Mouse (Mus musculus): Measurements from ENCODE around the gene Cog5. TPM values are rescaled to one million over a fixed set of nuclear protein-coding genes. Genes with fewer than 3 reads are reported as not detected.

Gene Cog5
- total RNA-seq, 2 experiments from 2014 or later: 29.2 to 31.7 TPM

GRCm38 (mm10) chr12:31920464-31921405, 266.1 kb downstream of the Cog5 start:
- Histone ChIP-seq H3K27ac (no peak overlapping the region), H3K4me3 (no peak overlapping the region)
- intact Hi-C loops (cut with DNase I): loop anchor here (10.0 kb wide), 2 partner anchors 286 to 546 kb away; partner anchors contain the start of gene Bcap29
- no peak for DNase-seq
- no peak for TF ChIP-seq CTCF (IDR thresholded peaks at IDR 0.05)

- no peak for DNase-seq
- no peak for TF ChIP-seq CTCF (IDR thresholded peaks at IDR 0.05)
- H3K27ac ChIP-seq: no peak overlapping the region
- intact Hi-C loops (cut with DNase I): loop anchor here (10.0 kb wide), 2 partner anchors 289 to 549 kb away; partner anchors contain the start of gene Bcap29
- no peak overlapping the region for H3K4me3 ChIP-seq
Measured at GRCm38 (mm10) chr12:31924135-31924534, 269.5 kb downstream of the Cog5 start.

- Histone ChIP-seq H3K4me3 (no peak overlapping the region), H3K27ac (no peak overlapping the region)
- TF ChIP-seq CTCF (IDR thresholded peaks at IDR 0.05): no peak
- intact Hi-C loops (cut with DNase I): loop anchor here (5.0 to 10.0 kb wide), 4 partner anchors 78 to 551 kb away; partner anchors contain the start of gene Bcap29
- DNase-seq: no peak
Measured at GRCm38 (mm10) chr12:31925343-31925742, 270.7 kb downstream of the Cog5 start.

- Histone ChIP-seq H3K27ac (no peak overlapping the region), H3K4me3 (no peak overlapping the region)
- intact Hi-C loops (cut with DNase I): loop anchor here (5.0 to 10.0 kb wide), 4 partner anchors 79 to 552 kb away; partner anchors contain the start of gene Bcap29
- peak; percentile 78 for TF ChIP-seq CTCF (IDR thresholded peaks at IDR 0.05)
- peak; percentile 81 for DNase-seq
Measured at GRCm38 (mm10) chr12:31926661-31927061, 272.0 kb downstream of the Cog5 start.

GRCm38 (mm10) chr12:31928498-31928897, 273.8 kb downstream of the Cog5 start:
- Histone ChIP-seq H3K4me3 (no peak overlapping the region), H3K27ac (no peak overlapping the region)
- no peak for DNase-seq
- no peak for TF ChIP-seq CTCF (IDR thresholded peaks at IDR 0.05)
- intact Hi-C loops (cut with DNase I): loop anchor here (5.0 to 10.0 kb wide), 4 partner anchors 81 to 554 kb away; partner anchors contain the start of gene Bcap29

GRCm38 (mm10) chr12:31931818-31932217, 277.1 kb downstream of the Cog5 start:
- intact Hi-C loops (cut with DNase I): no loop called here
- Histone ChIP-seq H3K27ac (no peak overlapping the region), H3K4me3 (no peak overlapping the region)
- no peak for DNase-seq
- 0 out of 2 replicates have a peak, but pooled peaks have one; percentile 8 for TF ChIP-seq CTCF (IDR thresholded peaks at IDR 0.05)

GRCm38 (mm10) chr12:31936657-31937300, 282.1 kb downstream of the Cog5 start:
- H3K27ac ChIP-seq: no peak overlapping the region
- TF ChIP-seq CTCF (IDR thresholded peaks at IDR 0.05): no peak
- H3K4me3 ChIP-seq: no peak overlapping the region
- DNase-seq: no peak
- intact Hi-C loops (cut with DNase I): no loop called here

- DNase-seq: no peak
- intact Hi-C loops (cut with DNase I): no loop called here
- Histone ChIP-seq H3K4me3 (no peak overlapping the region), H3K27ac (no peak overlapping the region)
- TF ChIP-seq CTCF (IDR thresholded peaks at IDR 0.05): no peak
Measured at GRCm38 (mm10) chr12:31937613-31938012, 282.9 kb downstream of the Cog5 start.

- H3K4me3 ChIP-seq: no peak overlapping the region
- TF ChIP-seq CTCF (IDR thresholded peaks at IDR 0.05): no peak
- intact Hi-C loops (cut with DNase I): no loop called here
- DNase-seq: no peak
- H3K27ac ChIP-seq: peak overlapping the region; percentile 20; the same call in 1 of the 2 replicates
Measured at GRCm38 (mm10) chr12:31938391-31938997, 283.8 kb downstream of the Cog5 start.

- TF ChIP-seq CTCF (IDR thresholded peaks at IDR 0.05): no peak
- no peak overlapping the region for H3K27ac ChIP-seq
- intact Hi-C loops (cut with DNase I): no loop called here
- no peak overlapping the region for H3K4me3 ChIP-seq
- no peak for DNase-seq
Measured at GRCm38 (mm10) chr12:31939026-31939425, 284.4 kb downstream of the Cog5 start.

- intact Hi-C loops (cut with DNase I): no loop called here
- Histone ChIP-seq H3K4me3 (no peak overlapping the region), H3K27ac (no peak overlapping the region)
- DNase-seq: no peak
- no peak for TF ChIP-seq CTCF (IDR thresholded peaks at IDR 0.05)
Measured at GRCm38 (mm10) chr12:31943020-31943654, 288.5 kb downstream of the Cog5 start.

- no peak for DNase-seq
- Histone ChIP-seq H3K27ac (no peak overlapping the region), H3K4me3 (no peak overlapping the region)
- TF ChIP-seq CTCF (IDR thresholded peaks at IDR 0.05): no peak
- intact Hi-C loops (cut with DNase I): no loop called here
Measured at GRCm38 (mm10) chr12:31944405-31944804, 289.7 kb downstream of the Cog5 start.
